Mouse (Mus musculus) midbrain, postnatal 0 days (tissue): ENCODE measurements around the gene Tmem135. TPM values are rescaled to one million over a fixed set of nuclear protein-coding genes. Genes with fewer than 3 reads are reported as not detected.

Source experiments
- ATAC-seq: fragments of 200-750 bp; cut with Nextera tagmentation; 2 replicates; pipeline ENCODE4 v1.8.0; 2017; ENCODE audit warnings: moderate number of reproducible peaks, mild to moderate bottlenecking, moderate TSS enrichment, moderate library complexity; ENCODE audit not compliant: low FRiP score
- DNase-seq: peaks from one replicate; pipeline ENCODE4 v3.0.0-alpha.2; 2015; ENCODE audit warnings: low spot score
- H3K27ac ChIP-seq: fragments of 300-500 bp; sonication (generic); 2 replicates; pipeline ENCODE4 v1.5.1; 2014; ENCODE audit warnings: low read depth, mild to moderate bottlenecking, low read length, mixed read lengths
- H3K27me3 ChIP-seq: fragments of 300-500 bp; sonication (generic); 2 replicates; pipeline ENCODE4 v1.6.1; 2014; ENCODE audit warnings: low read length, control low read depth, mixed read lengths; ENCODE audit not compliant: insufficient read depth
- H3K36me3 ChIP-seq: fragments of 300-500 bp; sonication (generic); 2 replicates; pipeline ENCODE4 v1.6.1; 2014; ENCODE audit warnings: low read length, control low read depth, mixed read lengths; ENCODE audit not compliant: insufficient read depth
- H3K4me1 ChIP-seq: fragments of 300-500 bp; sonication (generic); 2 replicates; pipeline ENCODE4 v1.6.1; 2014; ENCODE audit warnings: mild to moderate bottlenecking, control low read depth, antibody characterized with exemption, low read length, mixed read lengths; ENCODE audit not compliant: insufficient read depth
- H3K4me2 ChIP-seq: fragments of 300-500 bp; sonication (generic); 2 replicates; pipeline ENCODE4 v1.6.1; 2014; ENCODE audit warnings: low read depth, mild to moderate bottlenecking, low read length, mixed read lengths; ENCODE audit not compliant: poor library complexity, severe bottlenecking
- H3K4me3 ChIP-seq: fragments of 300-500 bp; sonication (generic); 2 replicates; pipeline ENCODE4 v1.5.1; 2014; ENCODE audit warnings: low read depth, mild to moderate bottlenecking, low read length, moderate library complexity
- H3K9ac ChIP-seq: fragments of 300-500 bp; sonication (generic); replicated peaks from 2 replicates; pipeline ENCODE4 v1.6.1; 2014; ENCODE audit warnings: mild to moderate bottlenecking, low read length, moderate library complexity, mixed read lengths; ENCODE audit not compliant: poor library complexity, severe bottlenecking
- H3K9me3 ChIP-seq: fragments of 300-500 bp; sonication (generic); 2 replicates; pipeline ENCODE4 v1.6.1; 2016; ENCODE audit warnings: low read length, control low read depth
- CTCF ChIP-seq: IDR thresholded peaks from 2 replicates; pipeline ENCODE4 v1.5.1; 2016; ENCODE audit warnings: antibody characterized with exemption, mild to moderate bottlenecking
- WGBS: fragments of 180-500 bp; shearing (Covaris S2); extraction: QIAGEN DNeasy Blood & Tissue Kit; methylation state at CpG from one replicate; pipeline ENCODE4 v1.1.7; 2014; 5-methylcytosine and 5-hydroxymethylcytosine counted together
- polyA plus RNA-seq: library from polyadenylated mRNA; unstranded; fragments of >200 nt; fragmentation: Nextera tagmentation; extraction: Ambion mirVana; gene quantifications from 2 replicates; pipeline ENCODE4 v1.2.1, GENCODE M21; 2015
- total RNA-seq: library from RNA; depleted of rRNA; stranded (reverse); fragments of >200 nt; gene quantifications from 2 replicates; pipeline ENCODE4 v1.2.3, GENCODE M21; 2014

The Tmem135 gene
- total and polyA plus RNA-seq, 2 experiments from 2014 or later, result 33.5 to 35.7 TPM

DNA sequence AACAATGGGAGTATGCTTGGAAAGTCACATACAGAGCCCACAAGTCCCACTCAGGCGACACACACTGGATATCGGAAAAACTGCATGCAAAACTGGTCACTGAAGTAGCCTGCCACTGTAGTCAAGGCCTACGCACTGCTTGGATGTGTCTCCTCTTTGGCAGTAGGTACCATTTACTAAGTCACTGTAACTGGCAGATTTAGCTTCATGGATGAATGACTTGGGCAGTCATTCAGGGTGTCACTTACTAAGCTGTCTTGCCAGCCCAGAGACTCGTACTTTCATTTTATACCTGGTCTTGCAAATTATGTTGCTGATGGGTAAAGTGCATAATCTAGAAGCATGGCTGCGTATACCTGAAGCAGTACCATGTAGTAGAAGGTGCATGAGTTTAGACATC lies 17.3 kb upstream of the Tmem135 start:
- H3K9ac ChIP-seq, result no peak overlapping the region
- WGBS, result 93% methylated on average over 5 of the region's 5 CpGs
- H3K4me2 ChIP-seq, result no peak overlapping the region
- H3K4me1 ChIP-seq, result no peaks in the 10 kb centered on the region
- TF ChIP-seq CTCF, result no peak
- no peaks in the 10 kb centered on the region for H3K36me3 ChIP-seq
- ATAC-seq, result no peak
- H3K27ac ChIP-seq, result no peak overlapping the region
- H3K27me3 ChIP-seq, result no peaks in the 10 kb centered on the region
- DNase-seq, result no peak
- no peaks in the 10 kb centered on the region for H3K9me3 ChIP-seq
- H3K4me3 ChIP-seq, result no peak overlapping the region

DNA sequence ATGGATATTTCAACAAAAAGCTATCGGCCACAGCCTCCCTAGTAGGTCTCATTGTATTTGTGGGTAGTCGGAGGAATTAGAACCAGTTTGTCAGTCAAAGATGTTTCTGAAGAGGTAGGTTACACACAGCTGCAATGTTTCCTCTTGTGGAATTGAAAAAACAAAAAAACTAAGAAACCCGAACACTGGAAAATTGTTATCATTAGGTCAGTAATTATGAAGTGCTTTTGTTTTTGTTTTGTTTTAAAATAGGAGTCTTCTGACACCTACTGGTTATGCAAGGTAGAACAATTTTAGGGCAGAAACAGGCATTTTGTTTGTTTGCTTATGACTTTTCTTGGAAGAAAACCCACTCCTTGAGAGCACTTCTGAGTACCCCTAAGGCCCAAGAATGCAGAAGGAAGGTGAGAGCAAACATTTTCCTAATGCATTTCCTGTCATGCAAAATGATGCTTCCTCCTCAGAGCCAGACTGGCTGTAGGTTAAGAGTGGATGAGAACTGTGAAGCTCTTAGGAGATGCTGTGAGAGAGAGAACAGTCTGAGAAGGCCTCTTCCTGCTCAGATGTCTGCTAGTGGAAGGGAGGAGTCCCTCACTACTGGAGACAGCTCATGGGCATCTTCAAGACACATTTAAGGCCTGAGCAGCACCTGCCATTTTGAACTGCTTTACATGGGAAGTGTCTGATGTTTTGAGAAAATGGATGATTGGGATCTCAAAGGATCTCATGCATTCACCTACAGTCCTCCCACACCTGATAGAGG lies 15.1 kb upstream of the Tmem135 start:
- no peaks in the 10 kb centered on the region for H3K9me3 ChIP-seq
- 51% methylated on average over 3 of the region's 3 CpGs for WGBS
- no peaks in the 10 kb centered on the region for H3K36me3 ChIP-seq
- peak; percentile 78 for TF ChIP-seq CTCF
- no peak for ATAC-seq
- H3K27me3 ChIP-seq, result no peaks in the 10 kb centered on the region
- no peak overlapping the region for H3K9ac ChIP-seq
- no peak overlapping the region for H3K4me2 ChIP-seq
- H3K27ac ChIP-seq, result no peak overlapping the region
- H3K4me3 ChIP-seq, result no peak overlapping the region
- no peaks in the 10 kb centered on the region for H3K4me1 ChIP-seq
- peak; percentile 52 for DNase-seq

DNA sequence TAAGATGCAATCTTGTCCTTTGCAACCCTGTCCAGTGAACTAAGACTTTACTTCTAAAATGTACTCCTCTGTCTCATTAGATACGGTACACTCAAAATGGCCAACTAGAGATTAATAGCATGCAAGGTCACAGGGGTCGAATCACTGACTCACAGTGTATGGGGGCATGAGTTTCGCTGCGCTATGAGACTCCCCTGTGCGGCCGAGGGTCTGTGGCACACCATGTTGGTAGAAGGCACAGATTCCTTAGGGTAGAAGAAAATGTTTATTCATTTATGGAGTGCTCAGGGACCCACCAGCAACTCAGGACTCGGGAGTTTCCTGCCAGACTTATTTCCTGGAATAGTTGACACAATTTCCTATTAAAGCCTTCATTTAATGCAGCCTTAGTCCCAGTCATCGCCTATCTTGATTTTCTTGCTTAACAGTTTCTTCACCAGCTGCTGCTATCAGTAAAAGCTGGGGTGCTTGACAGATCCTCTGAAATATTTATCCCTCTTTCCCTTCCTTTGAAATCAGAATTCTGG lies 14.2 kb upstream of the Tmem135 start:
- ATAC-seq, result no peak
- H3K4me1 ChIP-seq, result no peaks in the 10 kb centered on the region
- no peak overlapping the region for H3K9ac ChIP-seq
- H3K36me3 ChIP-seq, result no peaks in the 10 kb centered on the region
- no peak overlapping the region for H3K4me3 ChIP-seq
- no peak for DNase-seq
- H3K27me3 ChIP-seq, result no peaks in the 10 kb centered on the region
- H3K27ac ChIP-seq, result no peak overlapping the region
- H3K9me3 ChIP-seq, result no peaks in the 10 kb centered on the region
- no peak for TF ChIP-seq CTCF
- WGBS, result 80% methylated on average over 8 of the region's 8 CpGs
- no peak overlapping the region for H3K4me2 ChIP-seq

DNA sequence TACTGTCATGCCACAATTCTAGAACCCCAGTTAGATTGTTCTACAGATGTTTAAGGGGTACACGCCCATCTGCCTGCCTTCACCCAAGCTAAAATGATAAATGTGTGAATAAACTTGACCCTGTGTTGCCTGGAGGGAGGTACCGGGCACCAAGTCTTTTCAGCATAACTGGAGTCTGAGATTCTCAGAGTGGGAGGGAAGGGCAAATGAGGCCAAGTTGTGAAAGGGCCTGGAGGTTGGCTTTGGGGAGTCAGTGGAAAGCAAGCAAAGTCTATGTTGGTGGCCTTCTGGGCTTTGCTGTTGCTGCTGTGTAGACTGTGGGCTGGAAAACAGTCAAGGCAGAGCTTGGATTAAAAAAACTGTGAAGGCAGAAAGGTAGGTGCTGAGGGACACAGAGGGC lies 13.7 kb upstream of the Tmem135 start:
- Histone ChIP-seq H3K4me3 (no peak overlapping the region), H3K27ac (no peak overlapping the region), H3K4me1 (no peaks in the 10 kb centered on the region), H3K9ac (no peak overlapping the region), H3K4me2 (no peak overlapping the region), H3K27me3 (no peaks in the 10 kb centered on the region), H3K36me3 (no peaks in the 10 kb centered on the region), H3K9me3 (no peaks in the 10 kb centered on the region)
- DNase-seq (no peak), ATAC-seq (no peak)
- TF ChIP-seq CTCF, result no peak
- 90% methylated on average over 2 of the region's 2 CpGs for WGBS

DNA sequence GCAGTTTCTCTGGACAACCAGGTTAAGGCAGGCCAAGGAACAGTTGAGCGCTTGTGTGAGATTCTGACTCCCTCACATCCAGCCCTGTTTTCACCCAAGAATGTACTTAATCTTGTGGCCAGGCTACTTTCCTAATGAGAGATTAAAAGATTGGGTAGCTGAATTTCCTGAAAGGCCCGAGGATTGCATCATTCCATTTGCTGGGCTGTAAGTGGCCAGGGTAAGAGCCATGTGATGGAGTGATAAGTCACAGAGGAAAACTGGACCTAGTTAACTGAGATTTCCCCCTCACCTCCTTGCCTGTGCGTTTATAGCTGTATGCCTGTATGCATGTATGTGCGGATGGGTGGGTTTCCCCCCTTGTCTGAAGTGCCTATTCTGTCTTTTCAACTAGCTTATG lies 12.0 kb upstream of the Tmem135 start:
- no peak overlapping the region for H3K4me2 ChIP-seq
- H3K9me3 ChIP-seq, result no peaks in the 10 kb centered on the region
- TF ChIP-seq CTCF, result no peak
- no peak overlapping the region for H3K4me3 ChIP-seq
- no peak for ATAC-seq
- no peak overlapping the region for H3K9ac ChIP-seq
- no peaks in the 10 kb centered on the region for H3K36me3 ChIP-seq
- no peaks in the 10 kb centered on the region for H3K27me3 ChIP-seq
- no peak for DNase-seq
- no peak overlapping the region for H3K27ac ChIP-seq
- no peaks in the 10 kb centered on the region for H3K4me1 ChIP-seq
- WGBS, result 81% methylated on average over 4 of the region's 4 CpGs

DNA sequence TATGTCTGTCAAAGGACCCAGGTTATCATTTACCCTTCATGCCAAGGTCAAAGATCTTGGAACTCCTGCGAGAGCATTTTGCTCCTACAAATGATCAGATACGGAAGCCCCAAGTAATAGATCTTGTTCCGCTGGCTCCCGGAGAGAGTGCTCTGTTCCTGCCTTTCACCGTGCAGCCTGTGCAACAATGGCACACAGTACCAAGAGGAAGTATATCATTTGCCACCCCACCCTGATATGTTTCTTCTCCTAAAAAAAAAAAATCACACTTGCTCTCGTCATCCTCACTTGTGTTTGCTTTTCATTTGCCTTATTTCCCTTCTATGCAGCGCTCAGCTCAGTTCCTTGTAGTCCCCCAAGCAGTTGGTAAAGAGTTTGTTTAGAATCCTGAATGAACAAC lies 8.1 kb upstream of the Tmem135 start:
- Histone ChIP-seq H3K9me3 (no peaks in the 10 kb centered on the region), H3K27ac (no peak overlapping the region), H3K27me3 (no peaks in the 10 kb centered on the region), H3K4me2 (no peak overlapping the region), H3K9ac (no peak overlapping the region), H3K4me3 (no peak overlapping the region), H3K36me3 (no peaks in the 10 kb centered on the region), H3K4me1 (no peaks in the 10 kb centered on the region)
- ATAC-seq, result no peak
- DNase-seq, result no peak
- no peak for TF ChIP-seq CTCF
- 88% methylated on average over 7 of the region's 7 CpGs for WGBS
